Mouse (Mus musculus): Measurements from ENCODE around the gene Ccl21b. TPM values are rescaled to one million over a fixed set of nuclear protein-coding genes. Genes with fewer than 3 reads are reported as not detected.
"Not testable (repeated sequence)": the region's sequence is repeated elsewhere in the genome, so short reads cannot be mapped to it uniquely, and the experiment has no call there.

Ccl21b gene
- total RNA-seq (2021) = not detected
- long read RNA-seq, experiment 1, partial matches to known transcripts = 1 of 1 reads
- long read RNA-seq, experiment 1, other reads (novel, unspliced or antisense) = 0 of 1 reads
- long read RNA-seq, experiment 2, partial matches to known transcripts = 0 of 1 reads
- long read RNA-seq, experiment 2, other reads (novel, unspliced or antisense) = 1 of 1 reads

DNA sequence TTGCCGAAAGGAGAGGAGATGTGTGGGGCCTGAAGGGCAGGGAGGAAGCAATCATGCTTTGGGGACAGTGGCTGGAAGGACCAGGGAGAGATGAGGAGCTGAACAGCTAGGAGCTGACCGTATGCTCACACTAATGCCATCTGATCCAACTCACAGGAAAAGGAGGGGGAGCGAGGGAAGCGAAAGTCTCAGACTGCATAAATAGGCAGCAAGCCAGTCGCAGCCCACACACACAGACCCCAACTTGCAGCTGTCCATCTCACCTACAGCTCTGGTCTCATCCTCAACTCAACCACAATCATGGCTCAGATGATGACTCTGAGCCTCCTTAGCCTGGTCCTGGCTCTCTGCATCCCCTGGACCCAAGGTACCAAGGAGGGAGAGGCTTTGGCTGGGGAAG is at the start of gene Ccl21b:
Gene Ccl21b, plus strand, starts transcription at position 301 of the 400 bp plus-strand sequence.
- DNase-seq (ENCODE audit: low spot score in 2 of 2) = not testable (repeated sequence)

DNA sequence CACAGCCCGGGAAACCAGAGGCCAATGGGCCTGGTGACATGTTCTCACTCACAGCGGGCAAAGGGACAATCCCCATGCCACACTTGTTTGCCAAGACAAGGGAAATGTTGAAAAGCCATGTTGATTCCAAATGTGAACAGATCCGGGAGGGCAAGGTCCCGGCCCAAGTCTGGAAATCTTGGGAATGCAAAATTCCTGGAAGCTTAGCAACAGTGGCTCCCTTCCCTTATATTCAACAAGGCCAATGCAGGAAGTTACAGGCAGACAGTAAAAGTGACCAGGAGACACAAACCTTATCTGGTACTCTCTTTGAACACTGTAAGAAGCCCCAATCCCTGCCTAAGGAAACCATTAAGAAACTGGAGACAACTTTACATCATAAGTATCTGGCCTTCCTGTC is 15.2 kb upstream of the Ccl21b start, which contains the start of gene Gm10600:
Gene Gm10600, plus strand, starts transcription at position 301 of the 400 bp plus-strand sequence.
- DNase-seq (ENCODE audit: low spot score in 2 of 2) = not testable (repeated sequence)

DNA sequence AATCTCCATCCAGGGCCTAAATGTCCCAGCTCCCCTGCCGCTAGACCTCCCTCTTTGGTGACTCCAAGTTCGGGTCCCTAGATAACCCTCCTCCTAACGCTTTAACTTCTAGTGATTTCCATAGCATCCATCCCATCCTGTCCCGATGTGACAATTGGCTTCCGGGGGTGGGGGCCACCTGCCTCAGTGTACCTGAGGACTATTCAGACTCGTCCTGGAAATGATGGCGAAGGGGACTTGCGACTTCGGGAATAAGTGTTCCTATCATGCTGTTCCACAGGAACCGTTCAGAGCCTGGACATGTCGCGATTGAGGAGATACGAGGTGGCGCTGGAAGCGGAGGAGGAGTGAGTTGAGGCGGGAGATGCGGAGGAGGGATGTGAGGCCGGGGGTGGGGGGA is 38.4 kb downstream of the Ccl21b start, which contains the start of gene Gm21953:
Gene Gm21953, plus strand, starts transcription at position 301 of the 400 bp plus-strand sequence.
- DNase-seq (ENCODE audit: low spot score in 2 of 2) = not testable (repeated sequence)

Other genes with a start within 250 kb of the Ccl21b start
- gene Gm21093, start 221.0 kb upstream of the Ccl21b start, total RNA-seq (2021) = not detected
- gene Gm3893, start 164.6 kb upstream of the Ccl21b start, total RNA-seq (2021) = not detected
- gene Gm13304, start 140.9 kb upstream of the Ccl21b start, total RNA-seq (2021) = 1 to 10 TPM; 7.2 to 8.0 TPM
- gene Gm13306, start 102.3 kb upstream of the Ccl21b start, total RNA-seq (2021) = under 1 TPM in 1 of 2 experiments, not detected in 1; 0.70 TPM
- gene Gm13305, start 87.2 kb upstream of the Ccl21b start, total RNA-seq (2021) = under 1 TPM; 0.29 to 0.34 TPM
- under 1 TPM in 1 of 2 experiments, not detected in 1; 0.61 TPM for gene Gm10600, start 15.1 kb upstream of the Ccl21b start, total RNA-seq (2021)
- gene Gm21953, start 38.5 kb downstream of the Ccl21b start, total RNA-seq (2021) = not detected
- under 1 TPM in 1 of 2 experiments, not detected in 1; 0.23 TPM for gene Fam205a3, start 62.6 kb downstream of the Ccl21b start, total RNA-seq (2021)
- gene Gm21586, start 183.6 kb downstream of the Ccl21b start, total RNA-seq (2021) = not detected
- gene Gm2163, start 211.0 kb downstream of the Ccl21b start, total RNA-seq (2021) = under 1 TPM; 0.17 to 0.26 TPM

Data from gastrocnemius, postnatal 4 days (tissue).